Mouse (Mus musculus): ENCODE results near the gene Vmn2r-ps159. TPM values are rescaled to one million over a fixed set of nuclear protein-coding genes. Genes with fewer than 3 reads are reported as not detected.
"Not testable (repeated sequence)": the region's sequence is repeated elsewhere in the genome, so short reads cannot be mapped to it uniquely, and the experiment has no call there.

The Vmn2r-ps159 gene
- total RNA-seq (2021) = not detected

GRCm38 (mm10) chr4:156330803-156331202, at the start of gene Vmn2r-ps159:
Gene Vmn2r-ps159 (plus strand): TSS chr4:156331103.
- DNase-seq; intact Hi-C loops (cut with DNase I): not testable (repeated sequence)

GRCm38 (mm10) chr4:156341601-156342504, 10.9 kb downstream of the Vmn2r-ps159 start:
- DNase-seq; intact Hi-C loops (cut with DNase I): not testable (repeated sequence)

DNA sequence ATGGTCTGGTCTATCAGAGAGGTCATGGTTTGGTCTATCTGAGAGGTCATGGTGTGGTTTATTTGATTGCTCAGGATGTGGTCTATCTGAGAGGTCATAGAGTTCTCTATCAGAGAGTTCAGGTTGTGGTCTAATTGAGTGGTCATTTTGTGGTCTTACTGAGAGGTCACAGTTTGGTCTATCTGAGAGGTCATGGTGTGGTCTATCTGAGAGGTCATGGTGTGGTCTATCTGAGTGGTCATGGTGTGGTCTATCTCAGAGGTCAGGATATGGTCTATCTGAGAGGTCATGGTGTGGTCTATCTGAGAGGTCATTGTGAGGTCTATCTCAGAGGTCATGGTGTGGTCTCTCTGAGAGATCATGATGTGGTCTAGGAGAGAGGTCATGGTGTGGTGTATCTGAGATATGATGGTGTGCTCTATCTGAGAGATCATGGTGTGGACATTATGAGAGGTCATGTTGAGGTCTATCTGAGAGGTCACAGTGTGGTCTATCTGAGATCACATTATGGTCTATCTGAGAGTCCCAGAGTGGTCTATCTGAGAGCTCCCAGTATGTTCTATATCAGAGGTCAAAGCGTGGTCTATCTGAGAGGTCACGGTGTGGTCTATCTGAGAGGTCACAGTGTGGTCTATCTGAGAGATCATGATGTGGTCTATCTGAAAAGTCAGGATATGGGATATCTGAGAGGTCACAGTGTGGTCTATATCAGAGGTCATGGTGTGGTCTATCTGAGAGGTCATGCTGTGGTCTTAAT, 11.8 kb downstream of the Vmn2r-ps159 start:
- intact Hi-C loops (cut with DNase I) = no loop called here
- DNase-seq = no peak

- no peak for DNase-seq
- intact Hi-C loops (cut with DNase I) = no loop called here
These were observed 12.4 kb downstream of the Vmn2r-ps159 start for GRCm38 (mm10) chr4:156343332-156343731.

DNA sequence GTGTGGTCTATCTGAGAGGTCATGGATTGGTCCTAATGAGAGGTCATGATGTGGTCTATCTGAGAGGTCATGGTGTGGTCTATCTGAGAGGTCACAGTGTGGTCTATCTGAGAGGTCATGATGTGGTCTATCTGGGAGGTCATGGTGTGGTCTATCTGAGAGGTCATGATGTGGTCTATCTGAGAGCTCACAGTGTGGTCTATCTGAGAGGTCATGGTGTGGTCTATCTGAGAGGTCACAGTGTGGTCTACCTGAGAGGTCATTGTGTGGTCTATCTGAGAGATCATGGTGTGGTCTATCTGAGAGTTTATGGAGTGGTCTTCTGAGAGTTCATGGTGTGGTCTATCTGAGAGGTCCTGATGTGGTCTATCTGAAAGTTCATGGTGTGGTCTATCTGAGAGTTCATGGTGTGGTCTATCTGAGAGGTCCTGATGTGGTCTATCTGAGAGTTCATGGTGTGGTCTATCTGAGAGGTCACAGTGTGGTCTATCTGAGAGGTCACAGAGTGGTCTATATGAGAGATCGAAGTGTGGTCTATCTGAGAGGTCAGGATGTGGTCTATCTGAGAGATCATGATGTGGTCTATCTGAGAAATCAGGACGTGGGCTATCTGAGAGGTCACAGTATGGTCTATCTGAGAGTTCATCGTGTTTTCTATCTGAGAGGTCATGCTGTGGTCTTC, 26.0 kb downstream of the Vmn2r-ps159 start:
- intact Hi-C loops (cut with DNase I); DNase-seq: not testable (repeated sequence)

Other genes with a start within 250 kb of the Vmn2r-ps159 start
- 10 to 100 TPM; 34.6 to 37.5 TPM for gene 9430015G10Rik, start 221.1 kb upstream of the Vmn2r-ps159 start, total RNA-seq (2021)
- under 1 TPM; 0.42 to 0.72 TPM for gene Rnf223, start 200.6 kb upstream of the Vmn2r-ps159 start, total RNA-seq (2021)
- 100 to 1,000 TPM; 330 to 331 TPM for gene Agrn, start 133.6 kb upstream of the Vmn2r-ps159 start, total RNA-seq (2021)
- not detected for gene Isg15, start 130.3 kb upstream of the Vmn2r-ps159 start, total RNA-seq (2021)
- gene AW011738, start 127.8 kb upstream of the Vmn2r-ps159 start, total RNA-seq (2021) = 1 to 10 TPM; 5.2 to 6.4 TPM
- gene Perm1, start 115.2 kb upstream of the Vmn2r-ps159 start, total RNA-seq (2021) = under 1 TPM; 0.36 to 0.46 TPM
- 10 to 100 TPM; 46.0 to 46.9 TPM for gene Plekhn1, start 96.2 kb upstream of the Vmn2r-ps159 start, total RNA-seq (2021)
- gene Noc2l, start 95.1 kb upstream of the Vmn2r-ps159 start, total RNA-seq (2021) = 10 to 100 TPM; 77.3 to 78.3 TPM
- 1 to 10 TPM; 4.7 to 5.3 TPM for gene Samd11, start 75.4 kb upstream of the Vmn2r-ps159 start, total RNA-seq (2021)

Data from left cerebral cortex, postnatal 4 days (tissue).